Mouse (Mus musculus) olfactory bulb, adult 2 months (tissue): ENCODE measurements around the gene Gpd1. TPM values are rescaled to one million over a fixed set of nuclear protein-coding genes. Genes with fewer than 3 reads are reported as not detected.

ENCODE experiments used
- H3K27ac ChIP-seq: fragments of 200-500 bp; 2 replicates; pipeline ENCODE4 v1.5.1; 2012; ENCODE audit warnings: low read depth, low read length; ENCODE audit not compliant: insufficient read depth
- H3K4me1 ChIP-seq: fragments of 200-500 bp; 2 replicates; pipeline ENCODE4 v1.6.1; 2012; ENCODE audit warnings: low read length; ENCODE audit not compliant: control insufficient read depth, insufficient read depth
- H3K4me3 ChIP-seq: fragments of 200-500 bp; 2 replicates; pipeline ENCODE4 v1.5.1; 2012; ENCODE audit warnings: mild to moderate bottlenecking, low read depth, low read length, moderate library complexity; ENCODE audit not compliant: insufficient read depth
- CTCF ChIP-seq: fragments of 200-500 bp; IDR thresholded peaks from 2 replicates; pipeline ENCODE4 v1.5.1; 2012; ENCODE audit warnings: low read depth, mild to moderate bottlenecking, low read length, moderate library complexity; ENCODE audit not compliant: insufficient read depth
- POLR2A ChIP-seq: fragments of 200-500 bp; IDR thresholded peaks from 2 replicates; pipeline ENCODE4 v1.6.1; 2012; ENCODE audit warnings: mild to moderate bottlenecking, low read depth, low read length, moderate library complexity; ENCODE audit not compliant: insufficient read depth
- WGBS: fragments of 180-500 bp; shearing (Covaris S2); methylation state at CpG from one replicate; pipeline ENCODE4 v1.1.7; 2018; 5-methylcytosine and 5-hydroxymethylcytosine counted together
- polyA plus RNA-seq: library from polyadenylated mRNA; stranded (reverse); fragments of >200 nt; gene quantifications from 2 replicates; pipeline ENCODE4 v1.2.4, GENCODE M21; 2012; ENCODE audit warnings: low replicate concordance; ENCODE audit not compliant: missing spikeins, insufficient read depth, insufficient read length

The Gpd1 gene
- polyA plus RNA-seq, 1 experiment = not detected

- Histone ChIP-seq H3K27ac (peak within 1 kb of the TSS; percentile 100), H3K4me3 (peak within 1 kb of the TSS; percentile 50), H3K4me1 (peaks cover 39% of the 10 kb centered on the region)
- TF ChIP-seq CTCF (peak; percentile 55; the same call in 1 of the 2 replicates), POLR2A (no peak)
- 39% methylated on average over 11 of the region's 11 CpGs for WGBS
Measured at GRCm38 (mm10) chr15:99705440-99706048, 11.8 kb upstream of the Gpd1 start, which contains the start of gene Gm17349. Gene Gm17349 (minus strand): TSS chr15:99705490.

GRCm38 (mm10) chr15:99708176-99708575 lies 9.1 kb upstream of the Gpd1 start:
- no peak for TF ChIP-seq POLR2A
- no peak for TF ChIP-seq CTCF
- Histone ChIP-seq H3K4me1 (peaks cover 58% of the 10 kb centered on the region), H3K4me3 (no peak overlapping the region), H3K27ac (no peak overlapping the region)
- 83% methylated on average over 13 of the region's 13 CpGs for WGBS

GRCm38 (mm10) chr15:99710221-99711190 lies 6.8 kb upstream of the Gpd1 start:
- peaks cover 58% of the 10 kb centered on the region for H3K4me1 ChIP-seq
- WGBS = 80% methylated on average over 10 of the region's 10 CpGs
- H3K4me3 ChIP-seq = no peak overlapping the region
- no peak for TF ChIP-seq POLR2A
- TF ChIP-seq CTCF = no peak
- H3K27ac ChIP-seq = no peak overlapping the region

GRCm38 (mm10) chr15:99711491-99711890 lies 5.8 kb upstream of the Gpd1 start:
- H3K4me1 ChIP-seq = peaks cover 67% of the 10 kb centered on the region
- 56% methylated on average over 3 of the region's 3 CpGs for WGBS
- no peak overlapping the region for H3K27ac ChIP-seq
- no peak for TF ChIP-seq CTCF
- TF ChIP-seq POLR2A = no peak
- H3K4me3 ChIP-seq = no peak overlapping the region

- 59% methylated on average over 13 of the region's 13 CpGs for whole genome bisulfite sequencing
- peak overlapping the region; percentile 95; the same call in 1 of the 2 replicates for H3K27ac ChIP-seq
Measured at GRCm38 (mm10) chr15:99712666-99713559, 4.4 kb upstream of the Gpd1 start.

GRCm38 (mm10) chr15:99713569-99713968 lies 3.7 kb upstream of the Gpd1 start:
- no peak overlapping the region for H3K4me3 ChIP-seq
- H3K27ac ChIP-seq = peak overlapping the region; percentile 95
- 34% methylated on average over 3 of the region's 3 CpGs for WGBS
- TF ChIP-seq POLR2A (no peak), CTCF (no peak)
- peaks cover 77% of the 10 kb centered on the region for H3K4me1 ChIP-seq

More at GRCm38 (mm10) chr15:99712666-99713559, 4.4 kb upstream of the Gpd1 start:
- TF ChIP-seq CTCF (no peak), POLR2A (no peak)
- H3K4me3 ChIP-seq = no peak overlapping the region
- peaks cover 73% of the 10 kb centered on the region for H3K4me1 ChIP-seq

GRCm38 (mm10) chr15:99714206-99714605 lies 3.1 kb upstream of the Gpd1 start:
- TF ChIP-seq CTCF (no peak), POLR2A (no peak)
- Histone ChIP-seq H3K4me3 (no peak overlapping the region), H3K4me1 (peaks cover 80% of the 10 kb centered on the region), H3K27ac (peak overlapping the region; percentile 95)
- 46% methylated on average over 4 of the region's 4 CpGs for WGBS

- TF ChIP-seq CTCF (peak; percentile 61; the same call in 1 of the 2 replicates), POLR2A (no peak)
- WGBS = 41% methylated on average over 7 of the region's 7 CpGs
- H3K4me3 ChIP-seq = no peak overlapping the region
- H3K4me1 ChIP-seq = peaks cover 81% of the 10 kb centered on the region
- peak overlapping the region; percentile 95 for H3K27ac ChIP-seq
Measured at GRCm38 (mm10) chr15:99714858-99715257, 2.5 kb upstream of the Gpd1 start.
